Mouse (Mus musculus): ENCODE data around the gene Lrig3.

Gene Lrig3

DNA sequence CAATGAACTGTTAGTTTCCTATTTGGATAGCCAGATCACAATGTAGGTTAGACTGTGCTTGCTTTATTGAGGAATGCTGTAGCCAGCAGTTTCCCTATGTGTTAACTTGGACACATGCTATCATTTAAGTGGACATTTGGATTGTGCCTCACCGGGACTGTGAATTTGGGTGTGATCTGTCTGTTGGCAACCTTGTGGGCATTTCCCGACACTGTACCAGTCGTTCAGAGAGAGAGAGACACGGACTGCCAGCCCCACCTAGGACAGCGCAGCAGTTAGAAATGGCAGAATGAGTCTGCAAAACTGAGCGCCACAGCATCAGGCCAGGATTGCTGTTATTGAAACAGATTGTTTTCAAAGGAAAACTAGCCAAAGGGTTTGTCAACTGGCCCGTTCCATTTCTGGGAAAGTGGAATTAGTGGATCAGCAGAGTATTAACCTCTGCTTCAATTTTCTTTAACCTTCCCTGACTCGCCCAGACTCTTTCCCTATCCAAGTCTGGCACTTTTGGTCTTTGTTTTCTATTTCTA, 35.0 kb downstream of the Lrig3 start:
- no peak for ATAC-seq (ENCODE audit: low TSS enrichment)

DNA sequence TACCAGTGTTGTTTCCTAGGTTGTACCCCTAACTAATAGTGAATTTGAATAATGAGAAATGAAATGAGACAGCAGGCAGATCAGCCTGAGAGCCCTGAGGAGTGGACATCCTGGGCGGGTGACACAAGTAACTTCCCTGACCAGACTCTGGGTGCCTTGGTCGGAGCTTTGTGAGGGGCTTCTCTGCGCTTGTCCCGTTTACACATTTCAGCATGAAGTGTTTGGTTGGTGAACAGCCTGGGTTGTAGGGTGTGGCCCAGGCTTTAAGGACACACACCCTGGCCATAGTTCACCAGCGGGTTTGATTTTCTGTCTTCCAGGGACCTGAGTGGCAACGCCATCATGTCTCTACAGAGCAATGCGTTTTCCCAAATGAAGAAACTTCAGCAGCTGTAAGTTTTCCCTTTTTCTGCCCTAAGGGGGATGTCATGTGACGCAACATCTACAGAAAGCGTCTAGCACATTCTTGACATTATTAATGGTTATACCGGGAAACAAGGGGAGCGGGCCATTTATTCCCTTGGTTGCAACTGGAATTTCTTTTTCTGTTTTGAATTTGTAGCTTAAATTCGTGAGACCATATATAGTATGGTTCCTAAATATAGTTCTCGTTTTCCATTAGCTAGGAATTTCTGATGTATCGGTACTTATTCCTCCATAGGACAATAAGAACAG, 36.2 kb downstream of the Lrig3 start:
- ATAC-seq (ENCODE audit: low TSS enrichment): no peak

DNA sequence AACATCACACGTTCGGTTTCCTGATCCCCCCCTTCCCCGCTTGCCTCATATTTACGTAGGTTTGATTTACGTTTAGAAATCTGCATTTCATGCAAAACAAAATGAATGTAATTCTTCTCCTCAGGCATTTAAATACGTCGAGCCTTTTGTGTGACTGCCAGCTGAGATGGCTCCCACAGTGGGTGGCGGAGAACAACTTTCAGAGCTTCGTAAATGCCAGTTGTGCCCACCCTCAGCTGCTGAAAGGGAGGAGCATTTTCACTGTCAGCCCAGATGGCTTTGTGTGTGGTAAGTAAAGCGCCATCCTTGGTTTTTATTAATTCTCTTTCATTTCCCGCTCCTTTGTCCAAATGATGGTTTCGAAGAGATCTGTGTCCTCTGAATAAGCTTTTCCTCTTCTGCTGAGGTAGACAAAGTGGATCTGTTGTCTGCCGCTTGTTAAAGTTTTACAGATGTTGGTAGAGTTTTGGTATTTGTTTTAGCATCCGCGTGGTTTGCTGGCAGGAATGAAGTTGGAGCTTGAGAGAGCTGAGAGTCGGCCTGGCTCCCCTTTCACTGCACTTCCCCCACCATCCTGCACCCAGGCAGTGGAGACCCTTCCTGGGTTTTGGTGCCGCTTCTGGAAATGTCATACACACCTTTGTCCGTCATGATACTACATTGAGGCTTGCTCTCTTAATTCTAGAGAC, 37.0 kb downstream of the Lrig3 start:
- ATAC-seq (ENCODE audit: low TSS enrichment): peak; percentile 64

DNA sequence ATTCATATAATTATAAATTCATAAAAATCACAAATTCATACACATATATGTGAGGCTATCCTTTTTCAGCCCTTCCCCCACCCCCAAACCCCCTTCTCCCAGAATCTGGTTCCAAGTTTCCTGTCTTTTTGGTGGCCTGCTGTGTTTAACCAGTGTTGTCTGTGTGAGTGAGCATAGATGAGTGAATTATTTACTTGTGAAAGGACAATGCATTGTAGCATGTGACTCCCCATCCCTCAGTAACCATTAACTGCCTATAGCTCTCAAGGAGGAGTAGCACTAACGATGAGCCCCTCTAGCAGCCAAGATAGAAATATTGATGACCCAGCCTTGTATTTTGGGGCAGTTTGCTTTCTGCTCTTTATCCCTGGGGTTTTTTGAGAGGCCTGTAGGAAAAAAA, 37.9 kb downstream of the Lrig3 start:
- no peak for ATAC-seq (ENCODE audit: low TSS enrichment)

DNA sequence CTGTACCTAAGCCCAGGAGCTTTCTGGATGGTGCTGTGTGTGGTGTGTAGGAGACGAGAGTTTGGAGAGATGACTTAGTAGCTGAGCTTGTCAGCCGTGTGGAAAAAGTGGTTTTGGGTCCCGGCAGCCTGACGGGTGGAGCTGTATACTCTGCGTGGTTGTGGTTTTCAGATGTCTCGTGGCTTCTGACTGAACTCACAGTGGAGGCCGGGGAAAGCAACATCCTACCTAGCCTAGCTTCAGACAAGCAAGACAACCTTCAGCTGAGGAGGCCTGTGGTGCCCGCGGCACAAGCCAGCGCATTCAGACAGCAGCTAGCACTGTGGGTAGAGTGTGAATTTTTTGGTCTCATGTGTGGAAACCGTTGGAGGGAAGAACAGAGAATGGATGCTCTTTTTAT, 47.7 kb downstream of the Lrig3 start:
- peak; percentile 78 for ATAC-seq (ENCODE audit: low TSS enrichment)

DNA sequence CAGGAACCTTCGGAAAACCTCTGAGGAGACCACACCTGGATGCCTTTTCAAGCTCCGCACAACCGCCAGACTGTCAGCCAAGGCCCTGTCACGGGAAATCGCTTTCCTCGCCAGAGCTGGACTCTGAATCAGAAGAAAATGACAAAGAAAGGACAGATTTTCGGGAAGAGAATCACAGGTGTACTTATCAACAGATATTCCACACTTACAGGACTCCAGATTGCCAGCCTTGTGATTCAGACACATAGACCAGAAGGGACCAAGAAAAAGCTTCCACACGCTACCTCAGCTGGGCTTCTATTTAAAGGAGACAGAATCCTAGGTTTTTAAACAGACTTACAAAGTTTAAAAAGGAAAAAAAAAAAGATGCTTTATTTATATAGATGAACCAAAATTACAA, 48.7 kb downstream of the Lrig3 start:
- peak; percentile 20; the same call in 1 of the 2 replicates for ATAC-seq (ENCODE audit: low TSS enrichment)

DNA sequence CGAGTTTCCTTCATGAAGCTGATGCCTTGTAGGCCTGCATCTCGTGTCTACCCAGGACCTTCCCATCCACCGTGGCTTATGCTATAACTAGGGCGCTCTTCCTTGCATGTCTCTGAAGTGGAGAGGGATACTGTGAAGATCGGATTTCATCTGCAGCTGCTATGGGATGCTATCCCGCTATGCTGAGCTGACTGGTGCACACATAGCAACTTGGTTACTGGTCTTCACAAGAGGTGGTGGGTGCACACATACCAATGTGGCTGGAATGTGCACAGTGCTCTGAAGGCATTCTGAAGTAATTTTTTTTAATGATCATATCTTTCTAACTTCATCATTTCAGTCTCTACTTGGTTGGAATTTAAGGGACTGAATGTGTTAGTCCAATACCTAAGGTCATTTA, 49.7 kb downstream of the Lrig3 start:
- peak; percentile 29; the same call in 1 of the 2 replicates for ATAC-seq (ENCODE audit: low TSS enrichment)

DNA sequence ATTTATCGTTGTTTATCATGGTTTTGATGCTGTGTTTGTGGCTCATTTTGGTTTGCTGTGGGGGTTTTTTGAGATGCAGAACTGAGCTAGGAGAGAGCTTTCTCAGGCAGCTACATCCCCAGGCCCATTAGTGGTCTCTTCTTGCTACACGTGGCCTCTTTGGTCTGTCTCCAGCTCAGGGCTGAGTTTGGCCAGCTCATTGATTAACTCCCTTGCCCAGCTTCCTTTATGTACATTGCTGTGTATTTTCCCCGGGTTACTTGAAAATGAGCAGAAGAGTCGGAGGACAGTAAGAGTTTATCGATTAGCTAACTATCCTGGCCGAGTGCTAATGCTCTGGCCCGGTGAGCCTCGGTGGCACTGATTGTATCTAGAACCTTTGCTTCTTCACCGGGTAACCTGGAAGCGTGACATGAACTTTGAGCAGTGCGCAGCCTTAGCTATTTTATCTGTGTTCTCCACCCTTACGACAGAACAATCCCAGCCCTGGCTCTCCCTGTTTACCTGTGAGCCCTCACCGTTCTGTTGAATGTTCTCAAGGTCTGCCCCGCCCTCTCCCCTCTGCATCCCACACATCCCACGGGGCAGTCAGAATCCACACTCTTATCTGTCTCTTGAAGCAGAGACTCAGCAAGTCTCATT, 53.5 kb downstream of the Lrig3 start:
- ATAC-seq (ENCODE audit: low TSS enrichment): no peak

DNA sequence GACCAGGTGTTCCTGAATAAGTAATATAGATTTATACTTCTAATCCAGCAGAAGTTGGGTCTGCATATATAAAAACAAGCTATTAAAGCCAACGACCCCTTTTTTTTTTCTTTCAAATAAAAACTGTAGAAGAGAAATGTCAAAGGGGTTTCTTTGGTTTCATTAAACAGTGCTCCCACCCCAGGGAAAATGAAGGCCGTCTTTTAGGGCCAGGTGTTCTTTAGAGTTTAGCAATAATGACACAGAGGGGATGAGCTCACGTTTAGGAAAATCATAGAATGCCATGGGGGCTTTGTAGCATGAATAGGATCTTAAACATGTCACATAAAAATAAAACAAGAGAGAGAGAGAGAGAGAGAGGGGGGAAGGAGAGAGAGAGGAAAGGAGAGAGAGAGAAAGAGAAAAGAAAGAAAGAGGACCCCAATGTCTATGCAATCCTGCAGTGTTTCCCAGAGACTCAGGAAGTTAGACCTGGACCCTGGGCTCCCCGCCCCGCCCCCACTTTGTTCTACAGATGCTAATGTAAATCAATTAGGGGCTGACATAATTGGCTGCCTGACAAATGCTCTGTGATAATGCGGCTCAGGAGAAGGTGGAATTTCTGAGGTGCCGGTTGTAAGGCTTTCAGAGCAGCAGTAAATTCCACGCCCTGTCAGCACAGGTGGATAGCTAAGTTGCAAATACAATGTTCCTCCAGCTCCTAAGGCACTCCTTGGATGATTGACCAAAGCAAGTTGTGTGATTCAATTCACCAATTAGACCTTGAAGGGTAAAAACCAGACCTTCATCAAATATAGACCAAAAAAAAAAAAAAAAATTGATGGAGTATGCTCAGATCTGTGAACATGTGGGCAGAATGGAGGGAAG, 62.8 kb downstream of the Lrig3 start:
- ATAC-seq (ENCODE audit: low TSS enrichment): no peak

DNA sequence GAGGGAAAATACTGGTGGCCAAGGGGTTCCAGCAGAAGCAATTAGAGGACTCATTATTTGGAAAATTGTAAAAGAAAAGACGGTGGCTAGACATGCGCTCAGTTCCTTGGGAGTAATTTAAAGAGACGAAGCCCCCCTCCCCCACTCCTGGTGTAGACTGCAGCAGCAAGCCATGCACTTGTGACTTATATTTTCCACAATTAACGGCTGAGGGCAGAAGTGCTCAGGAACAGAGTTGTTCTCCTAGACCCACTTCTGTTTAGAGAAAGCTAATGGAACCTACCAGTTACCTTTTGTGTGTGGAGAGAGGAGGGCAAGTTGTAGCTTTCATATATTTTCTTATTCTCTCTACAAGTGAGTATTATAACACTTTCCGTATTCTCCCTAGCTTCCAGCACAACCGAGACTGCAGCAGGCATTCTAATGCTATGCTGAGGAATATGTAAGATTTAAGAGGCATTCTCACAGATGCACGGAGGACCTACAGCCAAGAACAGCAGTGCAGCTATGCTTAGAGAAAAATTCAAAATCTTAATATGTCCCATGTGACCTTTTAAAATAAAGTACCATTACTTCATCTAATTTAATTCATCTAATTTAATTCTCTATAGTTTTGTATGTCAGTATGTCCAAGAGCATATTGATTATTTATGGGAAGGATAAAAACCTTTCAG, 63.6 kb downstream of the Lrig3 start:
- ATAC-seq (ENCODE audit: low TSS enrichment): no peak

DNA sequence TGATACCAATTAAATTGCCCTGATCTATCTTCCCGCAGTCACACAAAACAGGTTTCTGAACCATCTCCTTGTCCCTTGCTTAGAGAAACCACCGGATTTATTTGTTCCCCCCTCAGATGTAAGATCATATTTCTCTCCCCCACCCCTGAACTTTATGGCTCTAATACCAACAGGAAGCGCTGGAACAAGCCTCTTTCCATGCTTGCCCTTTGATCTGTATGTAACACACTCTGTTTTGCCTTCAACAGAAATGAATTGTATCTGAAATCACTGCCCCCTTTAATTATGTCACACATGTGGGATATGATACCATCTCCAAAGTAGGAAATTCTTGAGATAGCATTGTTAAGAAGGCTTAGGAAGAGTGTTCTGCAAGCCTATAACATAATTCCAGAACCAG, 90.9 kb downstream of the Lrig3 start:
- no peak for ATAC-seq (ENCODE audit: low TSS enrichment)

DNA sequence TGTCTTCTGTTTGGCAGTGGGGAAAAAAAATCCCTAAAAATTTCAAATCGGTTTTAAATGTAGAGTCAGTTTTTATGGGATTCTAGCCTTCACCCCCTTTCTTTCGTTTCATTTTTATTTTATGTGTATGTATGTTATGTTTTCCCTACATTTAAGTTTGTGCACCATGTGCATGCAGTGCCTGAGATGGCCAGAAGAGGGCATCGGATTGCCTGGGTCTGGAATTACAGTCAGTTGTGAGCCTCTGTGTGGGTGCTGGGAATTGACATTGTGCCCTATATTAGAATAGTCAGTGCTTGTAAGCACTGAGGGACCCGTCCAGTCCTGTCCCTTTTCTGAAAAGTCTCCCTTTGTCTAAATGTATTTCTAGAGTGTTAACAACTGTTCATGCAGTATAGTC, 96.8 kb downstream of the Lrig3 start:
- ATAC-seq (ENCODE audit: low TSS enrichment): no peak
